Mouse (Mus musculus): ENCODE results near the gene Nmu.

DNA sequence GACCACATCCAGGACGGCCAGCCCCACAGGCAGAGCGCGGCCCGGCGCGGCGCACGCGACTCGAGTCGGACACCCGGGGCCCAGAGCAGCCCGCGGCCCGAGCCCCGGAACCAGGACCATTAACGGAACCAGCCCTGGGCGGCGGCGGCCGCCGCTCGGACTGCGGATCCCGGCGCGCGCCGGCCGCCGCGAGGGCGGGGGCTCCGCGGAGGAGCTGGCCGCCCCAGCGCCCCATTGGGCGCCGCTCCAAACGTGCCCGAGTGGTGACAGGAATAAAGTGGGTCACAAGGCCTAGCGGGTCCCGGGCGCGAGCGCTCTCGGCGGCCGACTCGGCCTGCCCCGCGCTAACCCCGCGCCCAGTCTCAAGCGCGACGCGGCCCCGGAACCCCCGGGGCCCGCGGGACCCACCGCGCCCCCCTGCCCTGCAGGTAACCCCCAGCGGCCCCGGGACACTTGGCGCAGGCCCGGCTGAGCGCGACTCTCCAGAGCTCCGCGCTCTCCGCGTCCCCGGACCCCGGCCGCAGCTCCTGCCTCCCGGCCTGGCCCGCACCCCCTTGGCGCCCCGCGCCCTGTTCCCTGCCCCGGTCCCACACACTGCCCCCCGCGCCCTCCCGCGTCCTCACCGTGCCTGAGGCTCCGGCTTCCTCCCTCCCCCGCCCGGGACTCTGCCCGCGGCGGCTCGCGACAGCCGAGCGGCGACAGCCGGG is 59.7 kb downstream of the Nmu start:
- no peak for TF ChIP-seq CTCF (IDR thresholded peaks at IDR 0.05; ENCODE audit: low read depth, low read length)
- TF ChIP-seq GATA1 (IDR thresholded peaks at IDR 0.05; ENCODE audit: borderline replicate concordance, low read length) = no peak
- TF ChIP-seq POLR2AphosphoS5 (IDR thresholded peaks at IDR 0.05; ENCODE audit: insufficient replicate concordance, low read depth, low read length) = no peak

All from G1E (cell line).